Mouse (Mus musculus) myocyte (in vitro differentiated cells): ENCODE results near the gene Hoxc11. TPM values are rescaled to one million over a fixed set of nuclear protein-coding genes. Genes with fewer than 3 reads are reported as not detected.
A peak's percentile ranks its signal among the peaks of the same experiment; 100 is the strongest.

Source experiments
- H3K27me3 ChIP-seq: one replicate; pipeline ENCODE4 v1.6.1; 2011; ENCODE audit not compliant: control insufficient read depth, insufficient read depth, insufficient read length
- H3K36me3 ChIP-seq: one replicate; pipeline ENCODE4 v1.6.1; 2011; ENCODE audit not compliant: control insufficient read depth, insufficient read depth
- H3K4me2 ChIP-seq: one replicate; pipeline ENCODE4 v1.6.1; 2011; ENCODE audit warnings: low read depth, control low read depth
- H3K4me3 ChIP-seq: one replicate; pipeline ENCODE4 v1.5.1; 2011; ENCODE audit warnings: mild to moderate bottlenecking, control low read depth, moderate library complexity
- H3K79me2 ChIP-seq: one replicate; pipeline ENCODE4 v1.6.1; 2011; ENCODE audit not compliant: control insufficient read depth, insufficient read depth
- H3ac ChIP-seq: one replicate; pipeline ENCODE4 v1.6.1; 2011; ENCODE audit not compliant: control insufficient read depth, insufficient read length
- CEBPB ChIP-seq: IDR thresholded peaks from 2 replicates; pipeline ENCODE4 v1.6.1; 2011; ENCODE audit warnings: mild to moderate bottlenecking, moderate library complexity; ENCODE audit not compliant: poor library complexity, insufficient read depth, severe bottlenecking
- E2F4 ChIP-seq: IDR thresholded peaks from one replicate; pipeline ENCODE4 v1.6.1; 2011; ENCODE audit warnings: mild to moderate bottlenecking, control low read depth, moderate library complexity; ENCODE audit not compliant: insufficient read depth
- MAX ChIP-seq: IDR thresholded peaks from one replicate; pipeline ENCODE4 v1.6.1; 2011; ENCODE audit warnings: low read depth, mild to moderate bottlenecking, control low read depth
- MYOD1 ChIP-seq, 3 experiments: IDR thresholded peaks; one replicate each; pipeline ENCODE4 v1.6.1; 2011; ENCODE audit warnings: control low read depth in 2 of 3, low read depth in 2 of 3, mild to moderate bottlenecking in 2 of 3, moderate library complexity in 1 of 3; ENCODE audit not compliant: insufficient read length in 2 of 3, control insufficient read depth in 1 of 3
- MYOG ChIP-seq, 3 experiments: IDR thresholded peaks; one replicate each; pipeline ENCODE4 v1.6.1; 2011; ENCODE audit warnings: control low read depth in 2 of 3, low read depth in 2 of 3, mild to moderate bottlenecking in 2 of 3; ENCODE audit not compliant: insufficient read length in 2 of 3, control insufficient read depth in 1 of 3, insufficient read depth in 1 of 3
- POLR2A ChIP-seq: IDR thresholded peaks from one replicate; pipeline ENCODE4 v1.6.1; 2011; ENCODE audit warnings: low read depth, mild to moderate bottlenecking, control low read depth, moderate library complexity; ENCODE audit not compliant: insufficient read length
- POLR2AphosphoS2 ChIP-seq: IDR thresholded peaks from one replicate; pipeline ENCODE4 v1.6.1; 2011; ENCODE audit warnings: low read depth, control low read depth; ENCODE audit not compliant: insufficient read length
- REST ChIP-seq: IDR thresholded peaks from one replicate; pipeline ENCODE4 v1.6.1; 2011; ENCODE audit warnings: mild to moderate bottlenecking, control low read depth, moderate library complexity; ENCODE audit not compliant: insufficient read depth, insufficient read length
- SRF ChIP-seq: IDR thresholded peaks from one replicate; pipeline ENCODE4 v1.6.1; 2011; ENCODE audit warnings: low read depth; ENCODE audit not compliant: control insufficient read depth, insufficient read length
- TCF12 ChIP-seq: IDR thresholded peaks from one replicate; pipeline ENCODE4 v1.6.1; 2011; ENCODE audit warnings: mild to moderate bottlenecking, control low read depth; ENCODE audit not compliant: poor library complexity, insufficient read depth, severe bottlenecking
- USF1 ChIP-seq: IDR thresholded peaks from one replicate; pipeline ENCODE4 v1.6.1; 2011; ENCODE audit warnings: low read depth, mild to moderate bottlenecking, control low read depth, moderate library complexity
- polyA plus RNA-seq: library from polyadenylated mRNA; unstranded; fragments of >200 nt; fragmentation: generic; extraction: Trizol; gene quantifications from one replicate; pipeline ENCODE4 v1.2.1, GENCODE M21; 2012; ENCODE audit warnings: missing spikeins

Gene Hoxc11
- polyA plus RNA-seq, 1 experiment = 20.5 TPM

DNA sequence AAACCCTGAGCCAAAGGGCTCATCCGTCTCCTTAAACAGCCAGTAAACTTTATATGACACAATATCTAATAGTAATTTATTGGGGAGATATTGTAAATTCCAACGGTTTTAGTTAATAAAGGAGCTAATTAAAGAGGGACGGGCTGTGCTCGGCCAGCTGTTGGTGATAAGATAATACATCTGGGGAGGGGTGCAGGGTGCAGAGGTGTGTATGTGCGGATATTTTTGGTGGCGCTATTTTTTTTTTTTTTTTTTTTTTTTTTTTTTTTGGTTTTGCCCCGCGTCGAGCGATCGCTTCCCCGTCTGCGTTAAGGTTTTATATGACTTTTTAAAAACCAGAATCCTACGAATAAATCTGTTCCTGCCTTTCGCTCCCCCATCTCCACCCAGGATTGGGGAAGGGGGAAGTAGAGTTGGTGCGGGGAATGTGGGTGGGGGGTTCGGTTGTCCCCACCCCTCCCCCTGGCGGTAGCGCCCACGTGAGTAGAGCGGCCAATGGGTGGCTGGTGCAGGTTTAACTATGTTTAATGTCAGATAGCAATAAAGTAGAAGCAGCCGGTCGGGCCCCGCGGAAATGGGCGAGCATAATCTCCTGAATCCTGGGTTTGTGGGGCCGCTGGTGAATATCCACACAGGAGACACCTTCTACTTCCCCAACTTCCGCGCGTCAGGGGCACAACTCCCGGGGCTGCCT lies 17.8 kb upstream of the Hoxc11 start, which contains the start of gene Hoxc12:
Hoxc12 (plus strand) TSS at position 479 of the 694 bp plus-strand sequence.
- peak within 1 kb of the TSS; percentile 31 for H3K4me3 ChIP-seq

GRCm38 (mm10) chr15:102937036-102937666 lies 17.1 kb upstream of the Hoxc11 start:
- Histone ChIP-seq H3K79me2 (no peaks in the 10 kb centered on the region), H3K4me2 (peak overlapping the region; percentile 72), H3K27me3 (no peaks in the 10 kb centered on the region), H3K4me3 (peak overlapping the region; percentile 31), H3ac (peak overlapping the region; percentile 18), H3K36me3 (no peaks in the 10 kb centered on the region)
- TF ChIP-seq SRF = no peak
- TF ChIP-seq MYOD1 (IDR thresholded peaks at IDR 0.05; ENCODE audit: control insufficient read depth in 1 of 3, insufficient read length in 2 of 3, low read depth in 2 of 3) = peak in 1 of 3 experiments; percentile 26
- peak; percentile 5 for TF ChIP-seq POLR2A

More for the DNA sequence above, 17.8 kb upstream of the Hoxc11 start, which contains the start of gene Hoxc12:
- H3ac ChIP-seq = peak within 1 kb of the TSS; percentile 18
- no peaks in the 10 kb centered on the region for H3K27me3 ChIP-seq
- no peaks in the 10 kb centered on the region for H3K36me3 ChIP-seq
- no peaks in the 10 kb centered on the region for H3K79me2 ChIP-seq
- peak; percentile 80 for TF ChIP-seq USF1
- TF ChIP-seq SRF = no peak
- TF ChIP-seq MYOG (IDR thresholded peaks at IDR 0.05; ENCODE audit: control insufficient read depth in 1 of 3, insufficient read depth in 1 of 3, insufficient read length in 2 of 3, low read depth in 2 of 3) = no peak
- TF ChIP-seq REST = no peak
- no peak for TF ChIP-seq POLR2A
- TF ChIP-seq MYOD1 (IDR thresholded peaks at IDR 0.05; ENCODE audit: control insufficient read depth in 1 of 3, insufficient read length in 2 of 3, low read depth in 2 of 3) = no peak
- no peak for TF ChIP-seq POLR2AphosphoS2
- H3K4me2 ChIP-seq = peak within 1 kb of the TSS; percentile 72

DNA sequence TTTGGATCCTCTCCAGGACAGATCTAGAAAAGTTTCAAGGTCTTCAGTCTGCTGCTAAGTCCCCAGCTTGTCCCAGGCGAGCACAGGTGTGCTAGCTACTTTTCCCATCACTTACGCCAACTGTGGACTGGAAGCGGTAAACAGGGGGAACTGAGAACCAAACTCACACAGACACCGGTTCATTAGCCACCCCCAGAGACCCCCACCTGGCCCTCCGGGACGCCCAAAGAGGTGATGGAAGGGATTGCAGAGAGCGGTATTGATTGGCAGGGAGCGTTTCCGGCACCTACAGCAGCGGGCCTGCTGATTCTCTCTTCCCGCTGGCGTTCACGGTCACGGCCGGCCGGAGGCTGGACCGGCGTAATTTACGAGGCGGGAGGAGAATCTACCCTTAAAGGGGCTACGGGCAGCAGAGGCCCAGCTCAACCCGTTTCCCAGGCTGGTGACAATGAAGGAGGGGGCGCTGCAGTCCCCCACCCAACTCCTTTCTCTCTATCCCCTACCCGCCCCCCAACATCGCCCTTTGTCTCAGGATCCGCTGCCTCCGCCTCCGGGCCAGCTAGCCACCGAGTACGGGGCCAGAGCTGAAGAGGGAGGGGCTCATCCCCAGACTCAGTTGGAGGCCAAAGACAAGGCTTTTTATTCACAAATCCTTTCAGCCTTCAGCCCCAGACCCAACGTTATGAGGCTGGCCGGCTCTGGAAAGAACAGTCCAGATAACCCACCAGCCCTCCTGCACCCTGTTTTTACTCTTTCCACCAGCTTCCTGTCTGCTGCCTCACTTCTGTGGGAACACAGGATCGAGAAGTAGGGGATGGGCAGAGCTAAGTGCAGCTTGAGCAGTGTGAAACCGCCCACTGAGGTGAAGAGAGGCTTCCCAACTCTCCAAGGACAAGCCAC lies 14.7 kb upstream of the Hoxc11 start:
- no peak overlapping the region for H3K4me3 ChIP-seq

GRCm38 (mm10) chr15:102942739-102943467 lies 11.3 kb upstream of the Hoxc11 start:
- Histone ChIP-seq H3K79me2 (peaks cover 5% of the 10 kb centered on the region), H3K36me3 (no peaks in the 10 kb centered on the region), H3K27me3 (no peaks in the 10 kb centered on the region), H3ac (peak overlapping the region; percentile 72), H3K4me2 (peak overlapping the region; percentile 78), H3K4me3 (peak overlapping the region; percentile 61)
- no peak for TF ChIP-seq SRF
- TF ChIP-seq MAX = no peak
- no peak for TF ChIP-seq REST
- no peak for TF ChIP-seq E2F4
- TF ChIP-seq MYOG (IDR thresholded peaks at IDR 0.05; ENCODE audit: control insufficient read depth in 1 of 3, insufficient read depth in 1 of 3, insufficient read length in 2 of 3, low read depth in 2 of 3) = peak in 1 of 3 experiments; percentile 47
- no peak for TF ChIP-seq CEBPB
- peak; percentile 83 for TF ChIP-seq POLR2AphosphoS2
- peak; percentile 80 for TF ChIP-seq POLR2A
- peak in 1 of 3 experiments; percentile 9 for TF ChIP-seq MYOD1 (IDR thresholded peaks at IDR 0.05; ENCODE audit: control insufficient read depth in 1 of 3, insufficient read length in 2 of 3, low read depth in 2 of 3)

More for the DNA sequence above, 14.7 kb upstream of the Hoxc11 start:
- no peak for TF ChIP-seq POLR2AphosphoS2
- no peak for TF ChIP-seq TCF12
- no peak for TF ChIP-seq MYOD1 (IDR thresholded peaks at IDR 0.05; ENCODE audit: control insufficient read depth in 1 of 3, insufficient read length in 2 of 3, low read depth in 2 of 3)
- TF ChIP-seq POLR2A = no peak
- no peak for TF ChIP-seq CEBPB
- no peak for TF ChIP-seq MYOG (IDR thresholded peaks at IDR 0.05; ENCODE audit: control insufficient read depth in 1 of 3, insufficient read depth in 1 of 3, insufficient read length in 2 of 3, low read depth in 2 of 3)
- TF ChIP-seq REST = no peak
- TF ChIP-seq USF1 = no peak
- no peak for TF ChIP-seq MAX
- Histone ChIP-seq H3K79me2 (no peaks in the 10 kb centered on the region), H3K36me3 (no peaks in the 10 kb centered on the region), H3K27me3 (no peaks in the 10 kb centered on the region), H3K4me2 (no peak overlapping the region), H3ac (no peak overlapping the region)
